Mouse (Mus musculus) myocyte (in vitro differentiated cells): ENCODE results near the gene Tspan33. TPM values are rescaled to one million over a fixed set of nuclear protein-coding genes. Genes with fewer than 3 reads are reported as not detected.

Source experiments
- H3K27me3 ChIP-seq: one replicate; pipeline ENCODE4 v1.6.1; 2011; ENCODE audit not compliant: control insufficient read depth, insufficient read depth, insufficient read length
- H3K36me3 ChIP-seq: one replicate; pipeline ENCODE4 v1.6.1; 2011; ENCODE audit not compliant: control insufficient read depth, insufficient read depth
- H3K4me2 ChIP-seq: one replicate; pipeline ENCODE4 v1.6.1; 2011; ENCODE audit warnings: low read depth, control low read depth
- H3K4me3 ChIP-seq: one replicate; pipeline ENCODE4 v1.5.1; 2011; ENCODE audit warnings: mild to moderate bottlenecking, control low read depth, moderate library complexity
- H3K79me2 ChIP-seq: one replicate; pipeline ENCODE4 v1.6.1; 2011; ENCODE audit not compliant: control insufficient read depth, insufficient read depth
- H3ac ChIP-seq: one replicate; pipeline ENCODE4 v1.6.1; 2011; ENCODE audit not compliant: control insufficient read depth, insufficient read length
- CEBPB ChIP-seq: IDR thresholded peaks from 2 replicates; pipeline ENCODE4 v1.6.1; 2011; ENCODE audit warnings: mild to moderate bottlenecking, moderate library complexity; ENCODE audit not compliant: poor library complexity, insufficient read depth, severe bottlenecking
- E2F4 ChIP-seq: IDR thresholded peaks from one replicate; pipeline ENCODE4 v1.6.1; 2011; ENCODE audit warnings: mild to moderate bottlenecking, control low read depth, moderate library complexity; ENCODE audit not compliant: insufficient read depth
- MAX ChIP-seq: IDR thresholded peaks from one replicate; pipeline ENCODE4 v1.6.1; 2011; ENCODE audit warnings: low read depth, mild to moderate bottlenecking, control low read depth
- MYOD1 ChIP-seq, 3 experiments: IDR thresholded peaks; one replicate each; pipeline ENCODE4 v1.6.1; 2011; ENCODE audit warnings: control low read depth in 2 of 3, low read depth in 2 of 3, mild to moderate bottlenecking in 2 of 3, moderate library complexity in 1 of 3; ENCODE audit not compliant: insufficient read length in 2 of 3, control insufficient read depth in 1 of 3
- MYOG ChIP-seq, 3 experiments: IDR thresholded peaks; one replicate each; pipeline ENCODE4 v1.6.1; 2011; ENCODE audit warnings: control low read depth in 2 of 3, low read depth in 2 of 3, mild to moderate bottlenecking in 2 of 3; ENCODE audit not compliant: insufficient read length in 2 of 3, control insufficient read depth in 1 of 3, insufficient read depth in 1 of 3
- POLR2A ChIP-seq: IDR thresholded peaks from one replicate; pipeline ENCODE4 v1.6.1; 2011; ENCODE audit warnings: low read depth, mild to moderate bottlenecking, control low read depth, moderate library complexity; ENCODE audit not compliant: insufficient read length
- POLR2AphosphoS2 ChIP-seq: IDR thresholded peaks from one replicate; pipeline ENCODE4 v1.6.1; 2011; ENCODE audit warnings: low read depth, control low read depth; ENCODE audit not compliant: insufficient read length
- REST ChIP-seq: IDR thresholded peaks from one replicate; pipeline ENCODE4 v1.6.1; 2011; ENCODE audit warnings: mild to moderate bottlenecking, control low read depth, moderate library complexity; ENCODE audit not compliant: insufficient read depth, insufficient read length
- SRF ChIP-seq: IDR thresholded peaks from one replicate; pipeline ENCODE4 v1.6.1; 2011; ENCODE audit warnings: low read depth; ENCODE audit not compliant: control insufficient read depth, insufficient read length
- TCF12 ChIP-seq: IDR thresholded peaks from one replicate; pipeline ENCODE4 v1.6.1; 2011; ENCODE audit warnings: mild to moderate bottlenecking, control low read depth; ENCODE audit not compliant: poor library complexity, insufficient read depth, severe bottlenecking
- TCF3 ChIP-seq: IDR thresholded peaks from one replicate; pipeline ENCODE4 v1.6.1; 2011; ENCODE audit warnings: low read depth, control low read depth; ENCODE audit not compliant: insufficient read length
- USF1 ChIP-seq: IDR thresholded peaks from one replicate; pipeline ENCODE4 v1.6.1; 2011; ENCODE audit warnings: low read depth, mild to moderate bottlenecking, control low read depth, moderate library complexity
- polyA plus RNA-seq: library from polyadenylated mRNA; unstranded; fragments of >200 nt; fragmentation: generic; extraction: Trizol; gene quantifications from one replicate; pipeline ENCODE4 v1.2.1, GENCODE M21; 2012; ENCODE audit warnings: missing spikeins

The Tspan33 gene
- polyA plus RNA-seq, 1 experiment, result 8.6 TPM

- H3K4me3 ChIP-seq, result no peak overlapping the region
- H3K79me2 ChIP-seq, result no peaks in the 10 kb centered on the region
These were observed 8.1 kb downstream of the Tspan33 start for GRCm38 (mm10) chr6:29702126-29702525.

GRCm38 (mm10) chr6:29704143-29704542 is 10.1 kb downstream of the Tspan33 start:
- no peak overlapping the region for H3K4me2 ChIP-seq
- no peaks in the 10 kb centered on the region for H3K36me3 ChIP-seq
- TF ChIP-seq CEBPB, result no peak
- TF ChIP-seq E2F4, result no peak
- TF ChIP-seq TCF3, result no peak
- no peak for TF ChIP-seq USF1
- TF ChIP-seq SRF, result no peak
- TF ChIP-seq REST, result no peak
- no peak overlapping the region for H3K4me3 ChIP-seq
- H3ac ChIP-seq, result no peak overlapping the region
- no peaks in the 10 kb centered on the region for H3K27me3 ChIP-seq
- no peaks in the 10 kb centered on the region for H3K79me2 ChIP-seq

More at GRCm38 (mm10) chr6:29702126-29702525, 8.1 kb downstream of the Tspan33 start:
- TF ChIP-seq TCF12 (no peak), USF1 (no peak), CEBPB (no peak), REST (no peak), SRF (no peak), POLR2AphosphoS2 (no peak), MAX (no peak), POLR2A (no peak), E2F4 (no peak), TCF3 (no peak), MYOG (IDR thresholded peaks at IDR 0.05; ENCODE audit: control insufficient read depth in 1 of 3, insufficient read depth in 1 of 3, insufficient read length in 2 of 3, low read depth in 2 of 3) (no peak), MYOD1 (IDR thresholded peaks at IDR 0.05; ENCODE audit: control insufficient read depth in 1 of 3, insufficient read length in 2 of 3, low read depth in 2 of 3) (no peak)
- peaks cover 10% of the 10 kb centered on the region for H3K27me3 ChIP-seq
- no peak overlapping the region for H3K4me2 ChIP-seq
- no peak overlapping the region for H3ac ChIP-seq
- no peaks in the 10 kb centered on the region for H3K36me3 ChIP-seq

- Histone ChIP-seq H3K4me3 (no peak overlapping the region), H3K27me3 (peaks cover 7% of the 10 kb centered on the region), H3ac (no peak overlapping the region), H3K79me2 (no peaks in the 10 kb centered on the region), H3K4me2 (no peak overlapping the region), H3K36me3 (no peaks in the 10 kb centered on the region)
- no peak for TF ChIP-seq MAX
- TF ChIP-seq MYOG (IDR thresholded peaks at IDR 0.05; ENCODE audit: control insufficient read depth in 1 of 3, insufficient read depth in 1 of 3, insufficient read length in 2 of 3, low read depth in 2 of 3), result no peak
- TF ChIP-seq POLR2AphosphoS2, result no peak
- no peak for TF ChIP-seq CEBPB
- no peak for TF ChIP-seq TCF12
- no peak for TF ChIP-seq MYOD1 (IDR thresholded peaks at IDR 0.05; ENCODE audit: control insufficient read depth in 1 of 3, insufficient read length in 2 of 3, low read depth in 2 of 3)
- no peak for TF ChIP-seq TCF3
- no peak for TF ChIP-seq SRF
- no peak for TF ChIP-seq USF1
- TF ChIP-seq POLR2A, result no peak
- TF ChIP-seq REST, result no peak
- no peak for TF ChIP-seq E2F4
These were observed 13.9 kb downstream of the Tspan33 start for GRCm38 (mm10) chr6:29707902-29708301.

GRCm38 (mm10) chr6:29711318-29711717 is 17.3 kb downstream of the Tspan33 start:
- no peak for TF ChIP-seq MYOD1 (IDR thresholded peaks at IDR 0.05; ENCODE audit: control insufficient read depth in 1 of 3, insufficient read length in 2 of 3, low read depth in 2 of 3)
- no peak for TF ChIP-seq MAX
- TF ChIP-seq SRF, result no peak
- no peak for TF ChIP-seq POLR2AphosphoS2
- TF ChIP-seq E2F4, result no peak
- TF ChIP-seq CEBPB, result no peak
- TF ChIP-seq POLR2A, result no peak
- TF ChIP-seq TCF12, result no peak
- no peak for TF ChIP-seq MYOG (IDR thresholded peaks at IDR 0.05; ENCODE audit: control insufficient read depth in 1 of 3, insufficient read depth in 1 of 3, insufficient read length in 2 of 3, low read depth in 2 of 3)
- TF ChIP-seq REST, result no peak
- TF ChIP-seq USF1, result no peak
- TF ChIP-seq TCF3, result no peak
- Histone ChIP-seq H3K4me3 (no peak overlapping the region), H3K79me2 (no peaks in the 10 kb centered on the region), H3ac (no peak overlapping the region), H3K4me2 (no peak overlapping the region), H3K27me3 (peaks cover 7% of the 10 kb centered on the region), H3K36me3 (no peaks in the 10 kb centered on the region)
